Mouse (Mus musculus): ENCODE results near the gene Gm28870. TPM values are rescaled to one million over a fixed set of nuclear protein-coding genes. Genes with fewer than 3 reads are reported as not detected.

Gene Gm28870
- polyA plus RNA-seq (2015; fragmentation: Nextera tagmentation; extraction: Ambion mirVana), result not detected in 2 replicates

DNA sequence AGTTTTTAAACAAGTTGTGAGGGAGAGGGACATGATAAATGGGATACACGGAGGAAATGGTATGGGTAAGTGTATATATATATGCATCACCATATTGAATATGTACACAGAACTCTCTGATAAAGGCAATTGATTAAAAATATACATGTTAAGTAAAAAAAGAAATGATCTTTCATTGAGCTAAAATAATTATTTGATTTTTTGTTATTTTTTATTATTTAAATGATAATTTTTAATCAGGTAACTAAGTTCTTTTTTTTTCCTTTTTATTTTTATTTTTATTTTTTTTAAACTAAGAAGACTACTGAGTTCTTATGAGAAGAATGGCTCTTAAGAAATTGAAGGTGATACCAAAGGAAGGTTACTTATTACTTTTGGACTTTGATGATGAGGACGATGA, at the start of gene Gm28870:
Gm28870 (plus strand) TSS at position 301 of the 400 bp plus-strand sequence.

